Mouse (Mus musculus) cortical plate, adult 2 months (tissue): ENCODE measurements at regions not wholly inside any gene's neighbourhood (a gene's known extent, or its start where the extent isn't known, plus 50 kb on each side); places are given as distances from the start of the nearest gene placed in this dataset.

Experiments
- CTCF ChIP-seq: fragments of 200-500 bp; IDR thresholded peaks from 2 replicates; pipeline ENCODE4 v1.5.1; 2011; ENCODE audit warnings: mild to moderate bottlenecking, control low read depth, low read length; ENCODE audit not compliant: insufficient read depth; ENCODE audit errors: extremely low read depth
- POLR2A ChIP-seq: fragments of 200-500 bp; IDR thresholded peaks from 2 replicates; pipeline ENCODE4 v1.6.1; 2011; ENCODE audit warnings: mild to moderate bottlenecking, low read length, control low read depth; ENCODE audit not compliant: insufficient read depth; ENCODE audit errors: extremely low read depth

DNA sequence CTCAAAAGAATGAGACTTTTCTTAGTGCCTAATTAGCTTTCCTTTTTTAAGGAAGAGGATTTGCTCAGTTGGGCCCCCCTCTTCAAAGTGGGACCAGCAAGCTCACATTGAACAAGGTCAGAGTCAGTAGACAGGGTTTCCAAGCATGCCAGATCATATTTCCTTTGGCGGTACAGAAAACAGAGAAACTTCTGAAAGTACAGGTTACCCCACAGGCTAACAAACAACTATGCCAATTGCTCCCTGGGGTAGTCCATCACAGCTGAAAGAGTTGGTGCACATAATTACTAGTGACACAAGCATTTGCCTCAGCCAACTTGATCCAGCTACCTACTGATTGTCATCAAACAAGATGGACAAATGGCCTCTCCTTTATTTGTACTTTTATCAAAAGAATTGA, 97.0 kb upstream of the Fgf10 start:
- TF ChIP-seq CTCF (no peak), POLR2A (no peak)
